Mouse (Mus musculus): ENCODE data around the gene Agap2. TPM values are rescaled to one million over a fixed set of nuclear protein-coding genes. Genes with fewer than 3 reads are reported as not detected.

Gene Agap2
- polyA plus RNA-seq, 1 experiment from 2014 or later: 0.88 TPM

DNA sequence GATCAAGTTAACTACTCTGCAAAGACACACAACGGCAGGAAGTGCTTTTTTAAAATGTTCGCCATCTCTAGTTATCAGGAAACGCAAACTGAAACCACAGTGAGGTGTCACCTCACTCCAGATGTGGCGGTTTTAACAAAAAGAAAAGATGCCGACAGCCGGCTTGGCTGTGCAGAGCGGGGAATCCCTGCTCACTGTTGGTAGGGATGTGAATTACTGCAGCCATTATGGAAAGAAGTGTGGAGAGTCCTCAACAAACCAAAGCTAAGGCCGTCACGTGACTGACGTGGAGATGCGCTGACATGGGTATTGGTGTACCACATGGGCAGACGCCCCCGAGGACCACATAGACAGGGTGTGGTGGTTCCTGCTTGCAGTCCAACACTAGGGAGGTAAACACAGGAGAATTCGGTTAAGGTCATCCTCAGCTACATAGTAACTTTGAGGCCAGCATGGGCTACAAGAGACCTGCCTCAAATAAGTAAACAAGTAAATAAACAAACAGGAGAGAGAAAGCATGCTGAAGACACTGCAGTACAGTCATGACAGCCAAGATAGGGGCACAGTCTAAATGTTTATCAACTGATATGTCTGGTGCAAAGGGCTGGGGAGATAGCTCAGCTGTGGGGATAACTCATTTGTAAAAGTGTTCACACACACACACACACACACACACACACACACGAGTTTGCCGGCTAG lies 32.6 kb downstream of the Agap2 start:
- no peaks in the 10 kb centered on the region for H3K27me3 ChIP-seq (ENCODE audit: insufficient read depth, low read length)
- no peaks in the 10 kb centered on the region for H3K9me3 ChIP-seq (ENCODE audit: low read length)
- H3K27ac ChIP-seq (ENCODE audit: low read depth): 0 out of 2 replicates have a peak overlapping the region, but pooled peaks have one; percentile 6
- 47% methylated on average over 16 of the region's 16 CpGs for WGBS (ENCODE audit: insufficient replicate concordance)
- H3K36me3 ChIP-seq (replicated peaks; ENCODE audit: insufficient read depth, low read length): peaks cover 21% of the 10 kb centered on the region
- no peak overlapping the region; the same call in 1 of the 2 replicates for H3K9ac ChIP-seq (replicated peaks)
- peaks cover 7% of the 10 kb centered on the region for H3K4me1 ChIP-seq (ENCODE audit: insufficient read depth)
- ATAC-seq (peak; percentile 39), DNase-seq (no peak)
- TF ChIP-seq CTCF (IDR thresholded peaks at IDR 0.05; ENCODE audit: low read depth): no peak
- TF ChIP-seq EP300 (IDR thresholded peaks at IDR 0.05; ENCODE audit: low read depth): no peak
- peak overlapping the region; percentile 46 for H3K4me2 ChIP-seq (ENCODE audit: low read depth, low read length)
- no peak overlapping the region for H3K4me3 ChIP-seq (ENCODE audit: low read depth, low read length)

- ATAC-seq: peak; percentile 11; the same call in 1 of the 2 replicates
- H3K27ac ChIP-seq (ENCODE audit: low read depth): 0 out of 2 replicates have a peak overlapping the region, but pooled peaks have one; percentile 6
These were observed 33.1 kb downstream of the Agap2 start for GRCm38 (mm10) chr10:127108262-127108583.

GRCm38 (mm10) chr10:127111001-127111887 lies 36.2 kb downstream of the Agap2 start:
- no peak for ATAC-seq
- H3K4me2 ChIP-seq (ENCODE audit: low read depth, low read length): no peak overlapping the region
- 70% methylated on average over 15 of the region's 15 CpGs for WGBS (ENCODE audit: insufficient replicate concordance)
- H3K4me3 ChIP-seq (ENCODE audit: low read depth, low read length): no peak overlapping the region
- no peak overlapping the region for H3K9ac ChIP-seq (replicated peaks)
- DNase-seq: no peak
- H3K27me3 ChIP-seq (ENCODE audit: insufficient read depth, low read length): no peaks in the 10 kb centered on the region
- H3K36me3 ChIP-seq (replicated peaks; ENCODE audit: insufficient read depth, low read length): peaks cover 28% of the 10 kb centered on the region
- no peaks in the 10 kb centered on the region for H3K9me3 ChIP-seq (ENCODE audit: low read length)
- no peak for TF ChIP-seq EP300 (IDR thresholded peaks at IDR 0.05; ENCODE audit: low read depth)
- peak; percentile 33; the same call in 1 of the 2 replicates for TF ChIP-seq CTCF (IDR thresholded peaks at IDR 0.05; ENCODE audit: low read depth)
- H3K27ac ChIP-seq (ENCODE audit: low read depth): no peak overlapping the region
- H3K4me1 ChIP-seq (ENCODE audit: insufficient read depth): peaks cover 3% of the 10 kb centered on the region; the same call in 1 of the 2 replicates

More at GRCm38 (mm10) chr10:127108262-127108583, 33.1 kb downstream of the Agap2 start:
- H3K9ac ChIP-seq (replicated peaks): no peak overlapping the region
- DNase-seq: no peak
- H3K4me2 ChIP-seq (ENCODE audit: low read depth, low read length): no peak overlapping the region
- H3K36me3 ChIP-seq (replicated peaks; ENCODE audit: insufficient read depth, low read length): peaks cover 24% of the 10 kb centered on the region
- no peaks in the 10 kb centered on the region for H3K27me3 ChIP-seq (ENCODE audit: insufficient read depth, low read length)
- H3K4me1 ChIP-seq (ENCODE audit: insufficient read depth): peaks cover 7% of the 10 kb centered on the region
- H3K9me3 ChIP-seq (ENCODE audit: low read length): no peaks in the 10 kb centered on the region
- H3K4me3 ChIP-seq (ENCODE audit: low read depth, low read length): no peak overlapping the region
- TF ChIP-seq CTCF (IDR thresholded peaks at IDR 0.05; ENCODE audit: low read depth) (no peak), EP300 (IDR thresholded peaks at IDR 0.05; ENCODE audit: low read depth) (no peak)
- WGBS (ENCODE audit: insufficient replicate concordance): 30% methylated on average over 3 of the region's 3 CpGs

GRCm38 (mm10) chr10:127114408-127114807 lies 39.3 kb downstream of the Agap2 start:
- no peak overlapping the region for H3K27ac ChIP-seq (ENCODE audit: low read depth)
- ATAC-seq: no peak
- H3K4me3 ChIP-seq (ENCODE audit: low read depth, low read length): no peak overlapping the region
- H3K27me3 ChIP-seq (ENCODE audit: insufficient read depth, low read length): no peaks in the 10 kb centered on the region
- no peak for TF ChIP-seq CTCF (IDR thresholded peaks at IDR 0.05; ENCODE audit: low read depth)
- no peak for TF ChIP-seq EP300 (IDR thresholded peaks at IDR 0.05; ENCODE audit: low read depth)
- H3K9me3 ChIP-seq (ENCODE audit: low read length): no peaks in the 10 kb centered on the region
- WGBS (ENCODE audit: insufficient replicate concordance): 69% methylated on average over 11 of the region's 11 CpGs
- no peak for DNase-seq
- no peak overlapping the region for H3K4me2 ChIP-seq (ENCODE audit: low read depth, low read length)
- H3K9ac ChIP-seq (replicated peaks): no peak overlapping the region
- peaks cover 35% of the 10 kb centered on the region for H3K36me3 ChIP-seq (replicated peaks; ENCODE audit: insufficient read depth, low read length)
- no peaks in the 10 kb centered on the region for H3K4me1 ChIP-seq (ENCODE audit: insufficient read depth)

DNA sequence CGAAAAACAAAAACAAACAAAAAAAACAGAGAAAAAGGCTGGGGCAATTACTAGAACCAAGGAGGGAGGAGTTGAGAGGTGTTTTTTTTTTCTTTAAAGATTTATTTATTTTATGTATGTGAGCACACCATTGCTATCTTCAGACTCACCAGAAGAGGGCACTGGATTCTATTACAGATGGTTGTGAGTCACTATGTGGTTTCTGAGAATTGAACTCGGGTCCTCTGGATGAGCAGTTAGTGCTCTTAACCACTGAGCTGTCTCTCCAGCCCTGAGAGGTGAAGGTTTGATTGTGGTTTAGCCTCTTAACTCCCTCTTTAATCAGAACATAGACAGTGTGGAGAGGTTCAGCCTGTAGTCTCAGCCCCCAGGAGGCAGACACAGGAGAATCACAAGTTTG lies 40.0 kb downstream of the Agap2 start:
- ATAC-seq (no peak), DNase-seq (no peak)
- Histone ChIP-seq H3K27ac (ENCODE audit: low read depth) (no peak overlapping the region), H3K9ac (replicated peaks) (no peak overlapping the region), H3K27me3 (ENCODE audit: insufficient read depth, low read length) (no peaks in the 10 kb centered on the region), H3K36me3 (replicated peaks; ENCODE audit: insufficient read depth, low read length) (peaks cover 37% of the 10 kb centered on the region), H3K4me3 (ENCODE audit: low read depth, low read length) (no peak overlapping the region), H3K9me3 (ENCODE audit: low read length) (no peaks in the 10 kb centered on the region), H3K4me2 (ENCODE audit: low read depth, low read length) (no peak overlapping the region), H3K4me1 (ENCODE audit: insufficient read depth) (peaks cover 3% of the 10 kb centered on the region)
- WGBS (ENCODE audit: insufficient replicate concordance): 60% methylated on average over 2 of the region's 2 CpGs
- TF ChIP-seq CTCF (IDR thresholded peaks at IDR 0.05; ENCODE audit: low read depth) (peak; percentile 41), EP300 (IDR thresholded peaks at IDR 0.05; ENCODE audit: low read depth) (no peak)

DNA sequence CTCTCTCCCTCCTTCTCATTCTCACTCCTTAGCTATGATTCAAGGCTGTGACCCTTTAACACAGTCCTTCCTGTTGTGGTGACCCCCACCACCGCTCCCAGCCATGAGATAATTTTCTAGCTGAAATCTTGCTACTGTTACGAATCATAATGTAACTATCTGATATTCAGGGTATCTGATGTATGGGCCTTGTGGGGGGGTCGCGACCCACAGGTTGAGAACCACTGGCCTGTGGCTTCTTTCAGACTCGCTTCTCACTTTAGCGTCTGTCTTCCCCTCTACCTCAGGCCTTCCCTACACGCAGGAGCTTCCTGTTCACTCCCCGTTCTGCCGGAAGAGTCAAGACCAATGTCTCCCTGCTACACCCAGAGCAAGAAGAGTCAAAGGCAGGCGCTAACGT lies 43.4 kb downstream of the Agap2 start:
- no peak for DNase-seq
- H3K36me3 ChIP-seq (replicated peaks; ENCODE audit: insufficient read depth, low read length): peaks cover 31% of the 10 kb centered on the region
- H3K9ac ChIP-seq (replicated peaks): no peak overlapping the region
- H3K27ac ChIP-seq (ENCODE audit: low read depth): no peak overlapping the region
- H3K9me3 ChIP-seq (ENCODE audit: low read length): no peaks in the 10 kb centered on the region
- H3K4me1 ChIP-seq (ENCODE audit: insufficient read depth): peaks cover 18% of the 10 kb centered on the region
- TF ChIP-seq CTCF (IDR thresholded peaks at IDR 0.05; ENCODE audit: low read depth): no peak
- TF ChIP-seq EP300 (IDR thresholded peaks at IDR 0.05; ENCODE audit: low read depth): no peak
- H3K27me3 ChIP-seq (ENCODE audit: insufficient read depth, low read length): no peaks in the 10 kb centered on the region
- no peak overlapping the region for H3K4me2 ChIP-seq (ENCODE audit: low read depth, low read length)
- WGBS (ENCODE audit: insufficient replicate concordance): 83% methylated on average over 11 of the region's 11 CpGs
- H3K4me3 ChIP-seq (ENCODE audit: low read depth, low read length): no peak overlapping the region
- ATAC-seq: no peak

Measured in liver, postnatal 0 days (tissue).